ENCODE assay signal across 8 mouse cellular contexts in genomic region chr5:29195570-29196263, GRCm38 (mm10). TPM values are rescaled to one million over a fixed set of nuclear protein-coding genes. Genes with fewer than 3 reads are reported as not detected.
DNase-seq lines count a peak whose midpoint lies in the region; ATAC-seq and TF ChIP-seq lines count a peak whose summit lies in the region.

Rnf32 (plus strand) TSS chr5:29195992.

- TF ChIP-seq EP300 in liver, embryonic 14.5 days (IDR thresholded peaks at IDR 0.05; ENCODE audit: low read depth): no peak
- TF ChIP-seq EP300 in stomach, postnatal 0 days (optimal IDR thresholded peaks at IDR 0.05): no peak

- H3K4me1 ChIP-seq in forebrain, embryonic 13.5 days: peaks cover 7% of the 10 kb centered on the region; the same call in 1 of the 2 replicates
- peaks cover 0 to 3% of the 10 kb centered on the region in 2 experiments; a peak in 1 of 4 replicates for H3K4me1 ChIP-seq in liver, embryonic 14.5 days (replicated peaks; ENCODE audit: control insufficient read depth in 2 of 2, insufficient read depth in 2 of 2, low read length in 1 of 2)
- peaks cover 3% of the 10 kb centered on the region; the same call in 1 of the 2 replicates for H3K4me1 ChIP-seq in neural tube, embryonic 12.5 days
- no peaks in the 10 kb centered on the region for H3K4me1 ChIP-seq in stomach, postnatal 0 days (replicated peaks; ENCODE audit: control insufficient read depth, insufficient read depth)

- no peaks in the 10 kb centered on the region for H3K27me3 ChIP-seq in forebrain, embryonic 13.5 days
- peaks cover 17% of the 10 kb centered on the region for H3K27me3 ChIP-seq in liver, embryonic 14.5 days (ENCODE audit: control insufficient read depth, insufficient read depth, low read length)
- no peaks in the 10 kb centered on the region for H3K27me3 ChIP-seq in neural tube, embryonic 12.5 days (replicated peaks)
- no peaks in the 10 kb centered on the region for H3K27me3 ChIP-seq in stomach, postnatal 0 days (ENCODE audit: control insufficient read depth, insufficient read depth, low read length)

- H3K9ac ChIP-seq in forebrain, embryonic 13.5 days: peak within 1 kb of the TSS; percentile 76
- peak within 1 kb of the TSS; percentile 23; the same call in 1 of the 2 replicates for H3K9ac ChIP-seq in liver, embryonic 14.5 days (replicated peaks)
- peak within 1 kb of the TSS; percentile 81 for H3K9ac ChIP-seq in neural tube, embryonic 12.5 days
- H3K9ac ChIP-seq in stomach, postnatal 0 days (ENCODE audit: low read length): peak within 1 kb of the TSS; percentile 66

- intact Hi-C loops in heart, postnatal 10 days (cut with DNase I): no loop called here

- peak within 1 kb of the TSS; percentile 68 for H3K4me2 ChIP-seq in forebrain, embryonic 13.5 days
- peak within 1 kb of the TSS; percentile 70 for H3K4me2 ChIP-seq in liver, embryonic 14.5 days (ENCODE audit: low read depth)
- H3K4me2 ChIP-seq in neural tube, embryonic 12.5 days (replicated peaks): peak within 1 kb of the TSS; percentile 70
- peak within 1 kb of the TSS; percentile 79 for H3K4me2 ChIP-seq in stomach, postnatal 0 days (replicated peaks; ENCODE audit: low read depth)

- WGBS in forebrain, embryonic 13.5 days: 1% methylated on average over 54 of the region's 70 CpGs
- under 1% methylated on average over 62 of the region's 70 CpGs for WGBS in liver, embryonic 14.5 days (ENCODE audit: insufficient replicate concordance)
- under 1% methylated on average over 69 of the region's 70 CpGs for WGBS in neural tube, embryonic 12.5 days
- WGBS in stomach, postnatal 0 days: under 1% methylated on average over 65 of the region's 70 CpGs

- ATAC-seq in forebrain, embryonic 13.5 days: peak; percentile 97
- peak; percentile 90 for ATAC-seq in liver, embryonic 14.5 days (ENCODE audit: insufficient read depth)
- peak; percentile 97 for ATAC-seq in neural tube, embryonic 12.5 days (ENCODE audit: low FRiP score, low read depth)
- ATAC-seq in stomach, postnatal 0 days (ENCODE audit: low FRiP score, low TSS enrichment): peak; percentile 98

- peak within 1 kb of the TSS; percentile 78 for H3K27ac ChIP-seq in forebrain, embryonic 13.5 days
- no peak within 1 kb of the TSS for H3K27ac ChIP-seq in liver, embryonic 14.5 days
- H3K27ac ChIP-seq in neural tube, embryonic 12.5 days: peak within 1 kb of the TSS; percentile 70
- peak within 1 kb of the TSS; percentile 71 for H3K27ac ChIP-seq in stomach, postnatal 0 days (replicated peaks)

- DNase-seq in CD8-positive naive resting alpha-beta T cell, adult 2 months (ENCODE audit: low read depth in 2 of 2, low spot score in 2 of 2): peak; percentile 60 to 66
- peak; percentile 61 for DNase-seq in c-Kit-positive CD71-positive TER-119-negative erythroid progenitor cells, embryonic 14.5 days (ENCODE audit: low read depth)
- peak; percentile 74 to 76 for DNase-seq in heart, postnatal 10 days
- DNase-seq in kidney, postnatal 36 days: peak; percentile 77 to 87
- DNase-seq in liver, embryonic 14.5 days (ENCODE audit: low read depth in 3 of 3, low spot score in 3 of 3): peak; percentile 42 to 54 (median 45)
- DNase-seq in stomach, postnatal 0 days (ENCODE audit: low spot score): peak; percentile 94

- H3K9me3 ChIP-seq in forebrain, embryonic 13.5 days (replicated peaks): no peaks in the 10 kb centered on the region
- H3K9me3 ChIP-seq in liver, embryonic 14.5 days (ENCODE audit: control insufficient read depth, low read length): no peaks in the 10 kb centered on the region
- no peaks in the 10 kb centered on the region for H3K9me3 ChIP-seq in neural tube, embryonic 12.5 days
- H3K9me3 ChIP-seq in stomach, postnatal 0 days (ENCODE audit: control insufficient read depth, low read length): no peaks in the 10 kb centered on the region

- TF ChIP-seq CTCF in liver, embryonic 14.5 days (IDR thresholded peaks at IDR 0.05; ENCODE audit: low read depth): no peak
- no peak for TF ChIP-seq CTCF in stomach, postnatal 0 days (IDR thresholded peaks at IDR 0.05; ENCODE audit: low read depth)

- peak within 1 kb of the TSS; percentile 63 for H3K4me3 ChIP-seq in forebrain, embryonic 13.5 days
- peak within 1 kb of the TSS; percentile 49 for H3K4me3 ChIP-seq in liver, embryonic 14.5 days (ENCODE audit: insufficient read depth in 1 of 2, low read depth in 2 of 2, low read length in 2 of 2)
- peak within 1 kb of the TSS; percentile 54 for H3K4me3 ChIP-seq in neural tube, embryonic 12.5 days
- peak within 1 kb of the TSS; percentile 57 for H3K4me3 ChIP-seq in stomach, postnatal 0 days (ENCODE audit: low read depth, low read length)

- H3K36me3 ChIP-seq in forebrain, embryonic 13.5 days (ENCODE audit: poor library complexity, severe bottlenecking): no peaks in the 10 kb centered on the region
- H3K36me3 ChIP-seq in liver, embryonic 14.5 days (replicated peaks; ENCODE audit: control insufficient read depth, insufficient read depth, low read depth): no peaks in the 10 kb centered on the region
- no peaks in the 10 kb centered on the region for H3K36me3 ChIP-seq in neural tube, embryonic 12.5 days
- no peaks in the 10 kb centered on the region for H3K36me3 ChIP-seq in stomach, postnatal 0 days (ENCODE audit: control insufficient read depth, insufficient read depth, low read length)

RNA-seq across cellular contexts. Expression of gene Rnf32, which starts in this region (rescaled TPM):
- polyA plus RNA-seq in forebrain, embryonic 13.5 days (2015; fragmentation: Nextera tagmentation; extraction: Ambion mirVana): 11.8 and 12.0 TPM in 2 replicates
- 1 to 10 TPM in 1 of 2 experiments, under 1 TPM in 1; 0.77 to 1.1 TPM for total RNA-seq in heart, postnatal 10 days (2021)
- polyA plus RNA-seq in liver, embryonic 14.5 days (2012; rRNA removed): 0.04 and 0.19 TPM in 2 replicates
- polyA plus RNA-seq in liver, embryonic 14.5 days (2014; fragmentation: Nextera tagmentation; extraction: Ambion mirVana): 0.18 and 0.39 TPM in 2 replicates
- polyA plus RNA-seq in neural tube, embryonic 12.5 days (2016; fragmentation: Nextera tagmentation; extraction: Ambion mirVana): 7.3 and 8.9 TPM in 2 replicates
- 1.6 and 2.0 TPM in 2 replicates for polyA plus RNA-seq in stomach, postnatal 0 days (2015; fragmentation: Nextera tagmentation; extraction: Ambion mirVana)

Comparison
In these comparisons a context has a peak if more than half of its experiments do, and no peak if none do; other contexts are left out.
1. Peak in DNase-seq, ATAC-seq, H3K4me3 ChIP-seq, H3K9ac ChIP-seq and H3K4me2 ChIP-seq in liver, embryonic 14.5 days; RNA of the gene not detected or under 1 TPM.
2. H3K9ac ChIP-seq: peak in every context shown above with its lines; median percentile 81 in neural tube, embryonic 12.5 days; 76 in forebrain, embryonic 13.5 days; 66 in stomach, postnatal 0 days; 23 in liver, embryonic 14.5 days.